Mouse (Mus musculus): Measurements from ENCODE around the gene Calhm1. TPM values are rescaled to one million over a fixed set of nuclear protein-coding genes. Genes with fewer than 3 reads are reported as not detected.
A peak's percentile ranks its signal among the peaks of the same experiment; 100 is the strongest.

The Calhm1 gene
- polyA plus RNA-seq, 1 experiment from 2014 or later = not detected

GRCm38 (mm10) chr19:47166758-47167157, 22.7 kb upstream of the Calhm1 start:
- ATAC-seq (ENCODE audit: low read depth) = no peak
- H3K36me3 ChIP-seq (ENCODE audit: control insufficient read depth, insufficient read depth, low read length) = no peaks in the 10 kb centered on the region
- no peak overlapping the region for H3K9ac ChIP-seq (ENCODE audit: low read length)
- H3K4me1 ChIP-seq (replicated peaks; ENCODE audit: control insufficient read depth, insufficient read depth, low read length) = 0 out of 2 replicates have a peak, but pooled peaks cover 4% of the 10 kb centered on the region
- no peak overlapping the region for H3K4me2 ChIP-seq (ENCODE audit: low read depth, low read length)
- H3K4me3 ChIP-seq (ENCODE audit: low read length) = no peak overlapping the region
- no peaks in the 10 kb centered on the region for H3K27me3 ChIP-seq (ENCODE audit: control insufficient read depth, insufficient read depth, low read depth, low read length)
- 46% methylated on average over 3 of the region's 3 CpGs for WGBS
- H3K9me3 ChIP-seq (ENCODE audit: control insufficient read depth, low read length) = no peaks in the 10 kb centered on the region
- H3K27ac ChIP-seq (ENCODE audit: low read length) = no peak overlapping the region

GRCm38 (mm10) chr19:47163176-47163744, 19.2 kb upstream of the Calhm1 start:
- no peak for ATAC-seq (ENCODE audit: low read depth)
- Histone ChIP-seq H3K36me3 (ENCODE audit: control insufficient read depth, insufficient read depth, low read length) (no peaks in the 10 kb centered on the region), H3K9ac (ENCODE audit: low read length) (no peak overlapping the region), H3K27ac (ENCODE audit: low read length) (no peak overlapping the region), H3K4me1 (replicated peaks; ENCODE audit: control insufficient read depth, insufficient read depth, low read length) (no peaks in the 10 kb centered on the region), H3K27me3 (ENCODE audit: control insufficient read depth, insufficient read depth, low read depth, low read length) (no peaks in the 10 kb centered on the region), H3K9me3 (ENCODE audit: control insufficient read depth, low read length) (no peaks in the 10 kb centered on the region), H3K4me2 (ENCODE audit: low read depth, low read length) (no peak overlapping the region), H3K4me3 (ENCODE audit: low read length) (no peak overlapping the region)
- WGBS = 90% methylated on average over 6 of the region's 6 CpGs

DNA sequence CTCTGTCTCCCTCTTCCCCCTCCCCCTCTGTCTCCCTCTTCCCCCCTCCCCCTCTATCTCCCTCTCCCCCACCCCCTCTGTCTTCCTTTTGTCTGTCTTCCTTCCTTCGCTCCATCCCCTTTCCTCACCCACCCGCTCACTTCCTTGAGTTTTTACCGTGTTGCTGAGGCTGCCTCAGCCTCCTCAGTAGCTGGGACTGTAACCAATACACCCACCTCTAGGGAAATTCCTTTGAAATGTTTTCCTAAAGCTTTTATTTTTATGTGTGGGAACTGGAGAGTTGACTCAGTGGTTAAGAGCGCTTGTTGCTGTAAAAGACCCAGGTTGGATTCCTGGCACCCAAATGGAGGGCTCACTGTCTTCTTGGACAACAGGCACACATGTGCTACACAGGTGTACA, 17.6 kb upstream of the Calhm1 start:
- no peak overlapping the region for H3K9ac ChIP-seq (ENCODE audit: low read length)
- H3K36me3 ChIP-seq (ENCODE audit: control insufficient read depth, insufficient read depth, low read length) = no peaks in the 10 kb centered on the region
- WGBS = 56% methylated on average over 4 of the region's 4 CpGs
- H3K9me3 ChIP-seq (ENCODE audit: control insufficient read depth, low read length) = no peaks in the 10 kb centered on the region
- H3K27ac ChIP-seq (ENCODE audit: low read length) = no peak overlapping the region
- no peak overlapping the region for H3K4me3 ChIP-seq (ENCODE audit: low read length)
- ATAC-seq (ENCODE audit: low read depth) = no peak
- H3K4me1 ChIP-seq (replicated peaks; ENCODE audit: control insufficient read depth, insufficient read depth, low read length) = no peaks in the 10 kb centered on the region
- no peak overlapping the region for H3K4me2 ChIP-seq (ENCODE audit: low read depth, low read length)
- H3K27me3 ChIP-seq (ENCODE audit: control insufficient read depth, insufficient read depth, low read depth, low read length) = no peaks in the 10 kb centered on the region

DNA sequence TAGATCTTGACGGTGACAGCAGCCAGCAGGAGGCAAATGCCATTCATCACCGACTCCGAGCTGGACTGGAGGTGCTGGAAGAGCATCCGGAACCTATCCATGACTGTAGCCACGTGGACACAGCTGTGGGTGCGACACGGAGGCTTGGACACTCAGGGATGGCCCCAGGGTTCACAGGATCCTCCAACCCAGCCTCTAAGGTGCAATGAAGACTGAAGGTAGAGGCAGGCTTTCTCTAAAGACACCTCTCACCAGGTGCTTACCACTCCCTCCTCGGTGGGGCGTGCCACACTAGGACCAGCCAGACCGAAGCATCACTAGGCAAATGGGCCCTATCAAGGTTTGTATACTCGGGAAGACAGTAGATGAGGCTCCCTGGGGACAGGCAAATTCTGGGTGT, 13.6 kb upstream of the Calhm1 start, which contains the start of gene Calhm3:
Gene Calhm3 (minus strand): TSS at position 101 of the 400 bp plus-strand sequence.
- Histone ChIP-seq H3K27me3 (ENCODE audit: control insufficient read depth, insufficient read depth, low read depth, low read length) (no peaks in the 10 kb centered on the region), H3K9ac (ENCODE audit: low read length) (no peak within 1 kb of the TSS), H3K27ac (ENCODE audit: low read length) (no peak within 1 kb of the TSS), H3K4me1 (replicated peaks; ENCODE audit: control insufficient read depth, insufficient read depth, low read length) (no peaks in the 10 kb centered on the region), H3K36me3 (ENCODE audit: control insufficient read depth, insufficient read depth, low read length) (no peaks in the 10 kb centered on the region), H3K4me3 (ENCODE audit: low read length) (no peak within 1 kb of the TSS), H3K9me3 (ENCODE audit: control insufficient read depth, low read length) (no peaks in the 10 kb centered on the region), H3K4me2 (ENCODE audit: low read depth, low read length) (no peak within 1 kb of the TSS)
- no peak for ATAC-seq (ENCODE audit: low read depth)
- 75% methylated on average over 11 of the region's 11 CpGs for WGBS

- no peaks in the 10 kb centered on the region for H3K9me3 ChIP-seq (ENCODE audit: control insufficient read depth, low read length)
Measured at GRCm38 (mm10) chr19:47153767-47154166, 9.7 kb upstream of the Calhm1 start.

GRCm38 (mm10) chr19:47152062-47152369, 8.0 kb upstream of the Calhm1 start:
- Histone ChIP-seq H3K36me3 (ENCODE audit: control insufficient read depth, insufficient read depth, low read length) (no peaks in the 10 kb centered on the region), H3K9ac (ENCODE audit: low read length) (no peak overlapping the region), H3K9me3 (ENCODE audit: control insufficient read depth, low read length) (no peaks in the 10 kb centered on the region), H3K4me2 (ENCODE audit: low read depth, low read length) (peak overlapping the region; percentile 43; the same call in 1 of the 2 replicates), H3K27me3 (ENCODE audit: control insufficient read depth, insufficient read depth, low read depth, low read length) (peaks cover 4% of the 10 kb centered on the region; the same call in 1 of the 2 replicates), H3K4me1 (replicated peaks; ENCODE audit: control insufficient read depth, insufficient read depth, low read length) (no peaks in the 10 kb centered on the region; the same call in 1 of the 2 replicates), H3K4me3 (ENCODE audit: low read length) (no peak overlapping the region), H3K27ac (ENCODE audit: low read length) (no peak overlapping the region)
- no peak for ATAC-seq (ENCODE audit: low read depth)
- WGBS = 59% methylated on average over 12 of the region's 12 CpGs

More at GRCm38 (mm10) chr19:47153767-47154166, 9.7 kb upstream of the Calhm1 start:
- Histone ChIP-seq H3K27me3 (ENCODE audit: control insufficient read depth, insufficient read depth, low read depth, low read length) (peaks cover 4% of the 10 kb centered on the region; the same call in 1 of the 2 replicates), H3K9ac (ENCODE audit: low read length) (no peak overlapping the region), H3K4me2 (ENCODE audit: low read depth, low read length) (no peak overlapping the region), H3K4me3 (ENCODE audit: low read length) (no peak overlapping the region), H3K36me3 (ENCODE audit: control insufficient read depth, insufficient read depth, low read length) (no peaks in the 10 kb centered on the region), H3K27ac (ENCODE audit: low read length) (no peak overlapping the region), H3K4me1 (replicated peaks; ENCODE audit: control insufficient read depth, insufficient read depth, low read length) (no peaks in the 10 kb centered on the region; the same call in 1 of the 2 replicates)
- no peak for ATAC-seq (ENCODE audit: low read depth)
- 83% methylated on average over 7 of the region's 7 CpGs for WGBS

DNA sequence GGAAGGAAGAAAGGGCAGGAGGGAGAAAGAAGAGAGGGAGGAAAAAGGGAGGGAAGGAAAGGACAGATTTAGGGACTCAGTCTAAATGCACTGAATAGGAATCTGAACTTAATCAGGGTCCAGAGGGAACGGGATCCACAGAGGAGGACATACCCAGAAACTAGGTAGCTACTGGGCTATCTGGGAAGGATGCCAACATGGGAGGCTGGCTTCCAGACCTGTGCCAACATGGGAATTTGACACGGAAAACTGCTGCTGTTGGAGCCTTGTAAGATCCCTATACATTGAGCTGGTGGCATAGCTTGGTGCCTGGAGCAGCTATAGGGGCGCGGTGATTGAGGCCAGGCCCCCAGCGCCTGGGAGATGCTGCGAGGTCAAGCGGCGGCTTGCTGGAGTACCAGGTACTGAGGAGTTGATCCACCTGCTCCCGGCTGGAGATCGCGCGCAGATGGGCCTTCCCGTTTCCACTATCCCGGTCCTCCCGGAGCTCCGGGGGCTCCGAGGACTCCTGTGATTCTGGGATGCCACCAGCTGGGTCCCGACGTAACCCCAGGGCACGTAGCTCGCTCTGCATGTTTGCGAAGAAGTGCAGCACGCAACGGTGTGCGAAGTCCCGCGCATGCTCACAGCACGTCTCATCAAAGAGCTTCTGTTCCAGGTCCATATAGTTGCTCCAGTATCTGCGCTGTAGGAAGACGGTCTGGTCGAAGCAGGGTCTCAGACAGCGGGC, 7.4 kb upstream of the Calhm1 start:
- H3K9me3 ChIP-seq (ENCODE audit: control insufficient read depth, low read length) = no peaks in the 10 kb centered on the region

DNA sequence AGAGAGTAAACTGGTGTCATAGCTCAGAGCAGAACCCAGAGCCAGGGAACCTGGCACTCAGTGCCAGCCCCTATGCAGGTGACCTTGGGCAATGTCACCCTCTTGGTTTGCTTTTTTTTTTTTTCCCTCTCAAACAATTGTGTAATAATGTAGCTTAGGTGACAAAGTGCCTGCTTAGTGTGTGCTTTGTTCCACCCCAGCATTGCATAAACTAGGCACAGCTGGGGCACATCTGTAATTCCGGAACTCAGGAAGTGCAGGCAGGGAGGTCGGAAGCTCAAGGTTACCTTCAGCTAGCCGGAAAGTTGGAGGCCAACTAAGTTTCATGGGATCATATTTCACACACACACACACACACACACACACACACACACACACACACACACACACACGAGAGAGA, 5.8 kb upstream of the Calhm1 start:
- 24% methylated on average over 4 of the region's 4 CpGs for WGBS
- Histone ChIP-seq H3K9ac (ENCODE audit: low read length) (no peak overlapping the region), H3K36me3 (ENCODE audit: control insufficient read depth, insufficient read depth, low read length) (no peaks in the 10 kb centered on the region), H3K4me3 (ENCODE audit: low read length) (no peak overlapping the region), H3K4me1 (replicated peaks; ENCODE audit: control insufficient read depth, insufficient read depth, low read length) (no peaks in the 10 kb centered on the region; the same call in 1 of the 2 replicates), H3K27me3 (ENCODE audit: control insufficient read depth, insufficient read depth, low read depth, low read length) (peaks cover 4% of the 10 kb centered on the region; the same call in 1 of the 2 replicates), H3K4me2 (ENCODE audit: low read depth, low read length) (no peak overlapping the region), H3K9me3 (ENCODE audit: control insufficient read depth, low read length) (no peaks in the 10 kb centered on the region), H3K27ac (ENCODE audit: low read length) (no peak overlapping the region)
- ATAC-seq (ENCODE audit: low read depth) = no peak

More for the DNA sequence above, 7.4 kb upstream of the Calhm1 start:
- Histone ChIP-seq H3K4me3 (ENCODE audit: low read length) (peak overlapping the region; percentile 27), H3K27ac (ENCODE audit: low read length) (no peak overlapping the region), H3K9ac (ENCODE audit: low read length) (no peak overlapping the region), H3K36me3 (ENCODE audit: control insufficient read depth, insufficient read depth, low read length) (no peaks in the 10 kb centered on the region), H3K27me3 (ENCODE audit: control insufficient read depth, insufficient read depth, low read depth, low read length) (peaks cover 4% of the 10 kb centered on the region; the same call in 1 of the 2 replicates), H3K4me1 (replicated peaks; ENCODE audit: control insufficient read depth, insufficient read depth, low read length) (no peaks in the 10 kb centered on the region; the same call in 1 of the 2 replicates), H3K4me2 (ENCODE audit: low read depth, low read length) (peak overlapping the region; percentile 43)
- 21% methylated on average over 32 of the region's 32 CpGs for WGBS
- no peak for ATAC-seq (ENCODE audit: low read depth)

GRCm38 (mm10) chr19:47148267-47148847, 4.3 kb upstream of the Calhm1 start:
- Histone ChIP-seq H3K9me3 (ENCODE audit: control insufficient read depth, low read length) (no peaks in the 10 kb centered on the region), H3K4me2 (ENCODE audit: low read depth, low read length) (no peak overlapping the region), H3K9ac (ENCODE audit: low read length) (no peak overlapping the region), H3K4me3 (ENCODE audit: low read length) (no peak overlapping the region), H3K36me3 (ENCODE audit: control insufficient read depth, insufficient read depth, low read length) (no peaks in the 10 kb centered on the region), H3K4me1 (replicated peaks; ENCODE audit: control insufficient read depth, insufficient read depth, low read length) (no peaks in the 10 kb centered on the region; the same call in 1 of the 2 replicates), H3K27ac (ENCODE audit: low read length) (no peak overlapping the region), H3K27me3 (ENCODE audit: control insufficient read depth, insufficient read depth, low read depth, low read length) (peaks cover 4% of the 10 kb centered on the region; the same call in 1 of the 2 replicates)
- 64% methylated on average over 5 of the region's 5 CpGs for WGBS
- ATAC-seq (ENCODE audit: low read depth) = no peak
